Mouse (Mus musculus): Measurements from ENCODE around the gene Tmem54. TPM values are rescaled to one million over a fixed set of nuclear protein-coding genes. Genes with fewer than 3 reads are reported as not detected.

Tmem54 gene
- total RNA-seq, 1 experiment = 10.0 TPM

GRCm38 (mm10) chr4:129065688-129066236 is 39.6 kb upstream of the Tmem54 start:
- no peaks in the 10 kb centered on the region for H3K36me3 ChIP-seq (ENCODE audit: control insufficient read depth, insufficient read depth, low read length, poor library complexity, severe bottlenecking)
- no peak overlapping the region for H3K4me3 ChIP-seq (ENCODE audit: insufficient read depth in 1 of 2, low read depth in 1 of 2, low read length in 2 of 2, poor library complexity in 1 of 2, severe bottlenecking in 1 of 2)
- H3K9ac ChIP-seq (ENCODE audit: insufficient read depth, low read depth, low read length, poor library complexity, severe bottlenecking) = no peak overlapping the region
- peaks cover 4 to 6% of the 10 kb centered on the region in 2 experiments; a peak in 3 of 4 replicates for H3K4me1 ChIP-seq (ENCODE audit: control insufficient read depth in 2 of 2, insufficient read depth in 2 of 2, low read length in 2 of 2, poor library complexity in 1 of 2)
- no peaks in the 10 kb centered on the region for H3K9me3 ChIP-seq (ENCODE audit: control insufficient read depth, insufficient read depth, low read depth, low read length)
- DNase-seq (ENCODE audit: low read depth, low spot score) = no peak
- H3K27ac ChIP-seq (ENCODE audit: insufficient read depth, low read depth, low read length, poor library complexity, severe bottlenecking) = no peak overlapping the region
- TF ChIP-seq ZNF384 (IDR thresholded peaks at IDR 0.05; ENCODE audit: low read depth, low read length) = no peak
- no peak for TF ChIP-seq HCFC1 (IDR thresholded peaks at IDR 0.05; ENCODE audit: borderline replicate concordance, insufficient read depth, low read length)
- no peak for TF ChIP-seq MAFK (IDR thresholded peaks at IDR 0.05; ENCODE audit: insufficient read depth, low read depth, low read length)
- TF ChIP-seq CHD2 (IDR thresholded peaks at IDR 0.05; ENCODE audit: low read depth, low read length) = no peak
- no peak for TF ChIP-seq ZC3H11A (IDR thresholded peaks at IDR 0.05; ENCODE audit: borderline replicate concordance, low read depth, low read length)
- in situ Hi-C loops (cut with MboI; ENCODE audit: low sequenced_read_pairs in 2 of 2, unreplicated experiment in 2 of 2) = no loop called here

GRCm38 (mm10) chr4:129067638-129068415 is 37.5 kb upstream of the Tmem54 start:
- DNase-seq (ENCODE audit: low read depth, low spot score) = no peak
- Histone ChIP-seq H3K27ac (ENCODE audit: insufficient read depth, low read depth, low read length, poor library complexity, severe bottlenecking) (no peak overlapping the region; the same call in 1 of the 2 replicates), H3K9ac (ENCODE audit: insufficient read depth, low read depth, low read length, poor library complexity, severe bottlenecking) (no peak overlapping the region), H3K4me1 (ENCODE audit: control insufficient read depth in 2 of 2, insufficient read depth in 2 of 2, low read length in 2 of 2, poor library complexity in 1 of 2) (peaks cover 0 to 4% of the 10 kb centered on the region in 2 experiments; a peak in 1 of 4 replicates), H3K36me3 (ENCODE audit: control insufficient read depth, insufficient read depth, low read length, poor library complexity, severe bottlenecking) (peaks cover 2% of the 10 kb centered on the region; the same call in 1 of the 2 replicates), H3K4me3 (ENCODE audit: insufficient read depth in 1 of 2, low read depth in 1 of 2, low read length in 2 of 2, poor library complexity in 1 of 2, severe bottlenecking in 1 of 2) (no peak overlapping the region), H3K9me3 (ENCODE audit: control insufficient read depth, insufficient read depth, low read depth, low read length) (no peaks in the 10 kb centered on the region)
- in situ Hi-C loops (cut with MboI; ENCODE audit: low sequenced_read_pairs in 2 of 2, unreplicated experiment in 2 of 2) = no loop called here
- no peak for TF ChIP-seq MAFK (IDR thresholded peaks at IDR 0.05; ENCODE audit: insufficient read depth, low read depth, low read length)
- TF ChIP-seq ZC3H11A (IDR thresholded peaks at IDR 0.05; ENCODE audit: borderline replicate concordance, low read depth, low read length) = no peak
- TF ChIP-seq ZNF384 (IDR thresholded peaks at IDR 0.05; ENCODE audit: low read depth, low read length) = no peak

DNA sequence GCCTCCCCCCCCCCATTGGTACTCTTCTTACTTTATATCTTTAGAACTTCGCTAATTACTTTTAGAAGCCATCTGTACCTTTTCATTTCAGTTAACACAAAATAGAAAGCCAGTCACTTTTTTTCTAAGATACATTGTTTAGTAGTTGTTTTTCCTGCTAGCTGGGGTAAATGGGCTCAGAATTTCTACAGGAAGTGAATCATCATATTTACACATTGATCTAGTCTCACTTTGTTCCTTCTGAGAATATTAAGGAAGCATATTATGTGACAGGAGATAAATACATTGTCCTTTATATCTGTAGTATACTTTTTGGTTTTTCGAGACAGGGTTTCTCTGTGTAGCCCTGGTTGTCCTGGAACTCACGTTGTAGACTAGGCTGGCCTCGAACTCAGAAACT is 36.5 kb upstream of the Tmem54 start:
- H3K36me3 ChIP-seq (ENCODE audit: control insufficient read depth, insufficient read depth, low read length, poor library complexity, severe bottlenecking) = peaks cover 4% of the 10 kb centered on the region; the same call in 1 of the 2 replicates
- in situ Hi-C loops (cut with MboI; ENCODE audit: low sequenced_read_pairs in 2 of 2, unreplicated experiment in 2 of 2) = no loop called here
- no peak overlapping the region for H3K27ac ChIP-seq (ENCODE audit: insufficient read depth, low read depth, low read length, poor library complexity, severe bottlenecking)
- no peak overlapping the region for H3K9ac ChIP-seq (ENCODE audit: insufficient read depth, low read depth, low read length, poor library complexity, severe bottlenecking)
- DNase-seq (ENCODE audit: low read depth, low spot score) = no peak
- no peak overlapping the region for H3K4me3 ChIP-seq (ENCODE audit: insufficient read depth in 1 of 2, low read depth in 1 of 2, low read length in 2 of 2, poor library complexity in 1 of 2, severe bottlenecking in 1 of 2)
- no peaks in the 10 kb centered on the region for H3K9me3 ChIP-seq (ENCODE audit: control insufficient read depth, insufficient read depth, low read depth, low read length)
- TF ChIP-seq CHD2 (IDR thresholded peaks at IDR 0.05; ENCODE audit: low read depth, low read length) (no peak), HCFC1 (IDR thresholded peaks at IDR 0.05; ENCODE audit: borderline replicate concordance, insufficient read depth, low read length) (no peak), ZNF384 (IDR thresholded peaks at IDR 0.05; ENCODE audit: low read depth, low read length) (no peak), MAFK (IDR thresholded peaks at IDR 0.05; ENCODE audit: insufficient read depth, low read depth, low read length) (no peak), ZC3H11A (IDR thresholded peaks at IDR 0.05; ENCODE audit: borderline replicate concordance, low read depth, low read length) (no peak)
- peaks cover 0 to 4% of the 10 kb centered on the region in 2 experiments; a peak in 1 of 4 replicates for H3K4me1 ChIP-seq (ENCODE audit: control insufficient read depth in 2 of 2, insufficient read depth in 2 of 2, low read length in 2 of 2, poor library complexity in 1 of 2)

DNA sequence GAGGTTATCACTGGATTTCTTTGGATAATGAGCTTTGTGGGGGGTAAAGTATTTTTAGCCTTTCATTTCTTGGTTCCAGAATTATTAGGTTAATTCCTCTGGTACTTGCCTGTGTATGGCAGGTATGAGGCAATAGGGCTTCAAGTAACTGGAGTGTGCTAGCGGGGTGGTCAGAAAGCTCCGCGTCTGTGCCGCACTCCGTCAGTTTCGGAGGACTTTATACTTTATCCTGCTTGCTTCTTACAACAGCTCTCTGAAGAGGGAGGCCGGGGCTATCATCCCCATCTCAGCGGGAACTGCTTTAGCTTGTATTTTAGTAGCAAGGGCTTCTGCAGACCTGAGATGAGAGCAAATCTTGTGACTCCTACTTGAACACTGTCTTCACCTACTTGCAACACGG is 26.2 kb upstream of the Tmem54 start:
- peaks cover 2% of the 10 kb centered on the region; the same call in 1 of the 2 replicates for H3K9me3 ChIP-seq (ENCODE audit: control insufficient read depth, insufficient read depth, low read depth, low read length)
- peaks cover 44% of the 10 kb centered on the region for H3K36me3 ChIP-seq (ENCODE audit: control insufficient read depth, insufficient read depth, low read length, poor library complexity, severe bottlenecking)
- no peaks in the 10 kb centered on the region for H3K4me1 ChIP-seq (ENCODE audit: control insufficient read depth in 2 of 2, insufficient read depth in 2 of 2, low read length in 2 of 2, poor library complexity in 1 of 2)
- no peak for DNase-seq (ENCODE audit: low read depth, low spot score)
- TF ChIP-seq ZC3H11A (IDR thresholded peaks at IDR 0.05; ENCODE audit: borderline replicate concordance, low read depth, low read length) = no peak
- TF ChIP-seq CHD2 (IDR thresholded peaks at IDR 0.05; ENCODE audit: low read depth, low read length) = no peak
- no peak for TF ChIP-seq MAFK (IDR thresholded peaks at IDR 0.05; ENCODE audit: insufficient read depth, low read depth, low read length)
- H3K4me3 ChIP-seq (ENCODE audit: insufficient read depth in 1 of 2, low read depth in 1 of 2, low read length in 2 of 2, poor library complexity in 1 of 2, severe bottlenecking in 1 of 2) = no peak overlapping the region
- in situ Hi-C loops (cut with MboI; ENCODE audit: low sequenced_read_pairs in 2 of 2, unreplicated experiment in 2 of 2) = loop anchor here in 1 of 2 experiments (10.0 kb wide), 1 partner anchor 124 kb away; no protein-coding TSS in a partner anchor
- no peak overlapping the region for H3K9ac ChIP-seq (ENCODE audit: insufficient read depth, low read depth, low read length, poor library complexity, severe bottlenecking)
- H3K27ac ChIP-seq (ENCODE audit: insufficient read depth, low read depth, low read length, poor library complexity, severe bottlenecking) = no peak overlapping the region
